ENCODE assay signal across 20 mouse cellular contexts in the genomic region with DNA sequence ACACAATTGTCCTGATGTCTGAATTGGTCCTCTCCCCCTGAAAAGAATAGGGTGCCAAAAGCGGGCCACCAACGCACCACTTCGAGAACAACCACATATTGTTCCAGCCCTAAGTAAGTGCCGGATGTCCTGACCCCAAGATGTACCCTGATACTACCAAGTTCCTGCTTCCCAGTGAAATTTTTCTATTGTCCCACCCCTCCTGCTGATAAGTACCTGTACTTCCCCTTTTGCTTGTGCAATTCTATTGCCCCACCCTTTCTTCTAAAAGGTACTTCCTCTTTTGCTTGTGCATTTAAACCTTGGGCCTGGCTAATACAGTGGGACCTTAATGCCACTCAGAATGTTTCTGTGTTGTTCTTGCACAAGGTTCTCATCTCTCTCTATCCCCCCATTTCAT.
DNase-seq lines count a peak whose midpoint lies in the region; ATAC-seq and TF ChIP-seq lines count a peak whose summit lies in the region.
"Had no signal": no experiment of that assay in that cellular context is flagged by ENCODE, and none has a peak within 500 bp of the region (broad histone marks: within the 10 kb centered on the region; RNA-seq: fewer than 3 reads in every experiment).

No protein-coding gene starts in this region.

- H3K4me2 ChIP-seq in neural tube, embryonic 15.5 days: no peak overlapping the region
- H3K4me2 ChIP-seq: embryonic facial prominence, embryonic 12.5 days; forebrain, embryonic 13.5 days; forebrain, embryonic 15.5 days had no signal

- DNase-seq in MEL (ENCODE audit: low read depth, low spot score): peak; percentile 75
- no peak for DNase-seq in gastrocnemius, postnatal 25 days
- DNase-seq: adrenal gland, adult 2 months; adrenal gland, postnatal 10 days; adrenal gland, postnatal 25 days; cerebellum, adult 11 months; cerebellum, adult 18-20 months; cerebellum, adult 8-10 months; cerebellum, adult 9-11 months; cerebellum, postnatal 14 days; cerebellum, postnatal 36 days; forebrain, postnatal 0 days had no signal

- no peaks in the 10 kb centered on the region; a peak in 1 of 4 replicates for H3K27me3 ChIP-seq in MEL (ENCODE audit: control insufficient read depth in 1 of 2, insufficient read depth in 2 of 2, low read length in 2 of 2)
- no peaks in the 10 kb centered on the region for H3K27me3 ChIP-seq in neural tube, embryonic 15.5 days (replicated peaks)
- H3K27me3 ChIP-seq: embryonic facial prominence, embryonic 12.5 days; forebrain, embryonic 13.5 days; forebrain, embryonic 15.5 days had no signal

- TF ChIP-seq CTCF in MEL (IDR thresholded peaks at IDR 0.05 in 2 of 3, conservative IDR thresholded peaks at IDR 0.05 in 1 of 3; ENCODE audit: control insufficient read depth in 1 of 3, insufficient read depth in 1 of 3, low read depth in 2 of 3, low read length in 3 of 3, poor library complexity in 1 of 3, severe bottlenecking in 1 of 3): no peak

- no peaks in the 10 kb centered on the region for H3K79me2 ChIP-seq in MEL (ENCODE audit: control insufficient read depth, insufficient read depth, low read length, poor library complexity)

- TF ChIP-seq RAD21 in MEL (IDR thresholded peaks at IDR 0.05; ENCODE audit: low read depth, low read length): no peak

- no peak overlapping the region for H3K9ac ChIP-seq in MEL (ENCODE audit: control insufficient read depth, low read depth, low read length, poor library complexity, severe bottlenecking)
- no peak overlapping the region for H3K9ac ChIP-seq in neural tube, embryonic 15.5 days (replicated peaks)
- H3K9ac ChIP-seq: embryonic facial prominence, embryonic 12.5 days; forebrain, embryonic 13.5 days; forebrain, embryonic 15.5 days; forebrain, postnatal 0 days had no signal

- 89% methylated on average over 4 of the region's 4 CpGs for WGBS in neural tube, embryonic 15.5 days

- no peaks in the 10 kb centered on the region for H3K4me1 ChIP-seq in MEL (ENCODE audit: control insufficient read depth in 1 of 2, insufficient read depth in 2 of 2, low read length in 2 of 2)
- no peaks in the 10 kb centered on the region for H3K4me1 ChIP-seq in neural tube, embryonic 15.5 days
- H3K4me1 ChIP-seq: embryonic facial prominence, embryonic 10.5 days; embryonic facial prominence, embryonic 12.5 days; forebrain, embryonic 13.5 days; forebrain, embryonic 15.5 days had no signal

- no peak overlapping the region for H3K4me3 ChIP-seq in MEL (ENCODE audit: control insufficient read depth in 1 of 2, insufficient read depth in 1 of 2, low read depth in 2 of 2, low read length in 2 of 2)
- no peak overlapping the region for H3K4me3 ChIP-seq in neural tube, embryonic 15.5 days (replicated peaks)
- H3K4me3 ChIP-seq: embryonic facial prominence, embryonic 10.5 days; embryonic facial prominence, embryonic 12.5 days; forebrain, embryonic 13.5 days; forebrain, embryonic 15.5 days had no signal

- no peaks in the 10 kb centered on the region for H3K36me3 ChIP-seq in MEL (ENCODE audit: control insufficient read depth in 1 of 2, insufficient read depth in 2 of 2, low read length in 2 of 2)
- no peaks in the 10 kb centered on the region for H3K36me3 ChIP-seq in neural tube, embryonic 15.5 days
- H3K36me3 ChIP-seq: embryonic facial prominence, embryonic 10.5 days; embryonic facial prominence, embryonic 12.5 days; forebrain, embryonic 15.5 days had no signal

- no peak overlapping the region for H3K27ac ChIP-seq in MEL (ENCODE audit: control insufficient read depth, low read depth, low read length)
- H3K27ac ChIP-seq in neural tube, embryonic 15.5 days (replicated peaks): no peak overlapping the region
- H3K27ac ChIP-seq: embryonic facial prominence, embryonic 10.5 days; embryonic facial prominence, embryonic 12.5 days; forebrain, embryonic 13.5 days; forebrain, embryonic 15.5 days had no signal

- TF ChIP-seq EP300 in MEL (IDR thresholded peaks at IDR 0.05; ENCODE audit: low read depth in 1 of 2, low read length in 2 of 2): peak in 1 of 2 experiments; percentile 55; a peak in 2 of 4 replicates

- ATAC-seq in common myeloid progenitor, adult 5-6 weeks (replicated peaks; ENCODE audit: low read depth, poor library complexity, severe bottlenecking): 0 out of 2 replicates have a peak, but pooled peaks have one; percentile 29
- ATAC-seq in megakaryocyte progenitor cell, adult 5-6 weeks (replicated peaks; ENCODE audit: poor library complexity): peak; percentile 26; the same call in 1 of the 2 replicates
- no peak for ATAC-seq in frontal cortex, adult (ENCODE audit: low TSS enrichment)
- ATAC-seq in neural tube, embryonic 15.5 days (ENCODE audit: low FRiP score): no peak
- ATAC-seq: forebrain, embryonic 13.5 days; forebrain, embryonic 15.5 days; forebrain, postnatal 0 days had no signal

- no peaks in the 10 kb centered on the region for H3K9me3 ChIP-seq in MEL (replicated peaks; ENCODE audit: insufficient read depth, low read length)
- H3K9me3 ChIP-seq in neural tube, embryonic 15.5 days (replicated peaks): no peaks in the 10 kb centered on the region
- H3K9me3 ChIP-seq: embryonic facial prominence, embryonic 12.5 days had no signal

- no peak for TF ChIP-seq POLR2A in MEL (IDR thresholded peaks at IDR 0.05; ENCODE audit: control insufficient read depth in 1 of 2, insufficient read depth in 1 of 2, low read depth in 1 of 2, low read length in 2 of 2, poor library complexity in 1 of 2)

TF ChIP-seq in MEL, 35 proteins besides CTCF, POLR2A, EP300 and RAD21:
- TF ChIP-seq ZKSCAN1 (IDR thresholded peaks at IDR 0.05; ENCODE audit: low read depth, low read length): no peak
- peak; percentile 15; the same call in 1 of the 2 replicates for TF ChIP-seq ELF1 (IDR thresholded peaks at IDR 0.05; ENCODE audit: low read depth, low read length)
- TF ChIP-seq GATA1 (IDR thresholded peaks at IDR 0.05; ENCODE audit: low read depth, low read length): peak; percentile 47

Comparison
In these comparisons a context has a peak if more than half of its experiments do, and no peak if none do; other contexts are left out.
1. ATAC-seq: peak in common myeloid progenitor, adult 5-6 weeks (single experiment) and megakaryocyte progenitor cell, adult 5-6 weeks (single experiment); none in frontal cortex, adult (single experiment) and neural tube, embryonic 15.5 days (single experiment).